Mouse (Mus musculus): ENCODE data around the gene Hdgfl3. TPM values are rescaled to one million over a fixed set of nuclear protein-coding genes. Genes with fewer than 3 reads are reported as not detected.

The Hdgfl3 gene
- 54.1 and 62.0 TPM in 2 replicates for polyA plus RNA-seq (2016; fragmentation: Nextera tagmentation; extraction: Ambion mirVana)

DNA sequence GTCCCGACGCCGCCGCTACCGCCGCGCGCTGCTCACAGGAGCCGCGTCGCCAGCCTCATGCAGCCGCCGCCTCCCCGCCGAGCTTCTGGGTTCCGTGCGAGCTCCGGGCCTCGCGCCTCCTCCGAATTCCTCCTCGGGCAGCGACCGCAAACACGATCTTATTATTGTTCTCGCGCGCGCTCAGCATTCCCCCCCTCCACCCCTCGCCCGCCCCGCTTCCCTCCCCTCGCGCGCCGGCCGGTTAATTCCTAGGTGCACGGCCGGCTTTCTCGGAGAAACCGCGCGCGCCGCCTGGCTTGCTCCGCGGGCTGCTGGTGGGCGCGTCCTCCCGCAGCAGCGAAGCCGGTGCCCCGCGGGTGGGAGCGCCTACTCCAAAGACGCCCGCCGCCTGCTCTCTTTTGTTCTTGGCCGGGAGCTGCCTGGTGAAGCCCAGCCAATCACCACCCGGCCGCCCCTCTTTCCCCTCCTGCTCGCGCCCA, at the start of gene Hdgfl3:
TSS of gene Hdgfl3 (minus strand) at position 207 of the 479 bp plus-strand sequence.
- H3K27me3 ChIP-seq, result no peaks in the 10 kb centered on the region
- peak within 1 kb of the TSS; percentile 97 for H3K4me3 ChIP-seq
- no peaks in the 10 kb centered on the region for H3K36me3 ChIP-seq
- under 1% methylated on average over 57 of the region's 63 CpGs for WGBS
- peak within 1 kb of the TSS; percentile 95 for H3K9ac ChIP-seq (replicated peaks)
- H3K4me2 ChIP-seq (replicated peaks), result peak within 1 kb of the TSS; percentile 77
- H3K9me3 ChIP-seq, result no peaks in the 10 kb centered on the region
- ATAC-seq (ENCODE audit: low FRiP score, low read depth), result peak; percentile 90
- peaks cover 27% of the 10 kb centered on the region for H3K4me1 ChIP-seq
- peak within 1 kb of the TSS; percentile 98 for H3K27ac ChIP-seq (replicated peaks)

DNA sequence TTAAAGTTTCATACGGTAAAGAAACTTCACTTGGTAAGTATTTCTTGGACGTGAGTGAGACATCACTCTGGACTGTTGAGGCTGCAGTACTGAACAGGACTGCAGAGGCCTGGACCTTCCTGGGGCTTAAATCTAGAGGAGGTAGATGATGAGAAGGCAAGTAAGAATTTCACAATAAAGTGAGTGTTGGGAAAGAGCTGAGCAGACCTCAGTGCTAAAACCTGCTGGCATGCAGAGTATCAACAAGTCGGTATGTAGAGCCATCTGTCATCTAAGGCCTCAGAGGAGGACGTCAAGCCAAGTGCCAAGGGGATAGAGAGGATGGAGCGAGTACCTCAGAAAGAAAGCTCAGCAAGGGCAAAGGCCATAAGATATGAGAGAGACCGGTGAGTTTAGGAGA, 49.4 kb upstream of the Hdgfl3 start:
- H3K36me3 ChIP-seq, result no peaks in the 10 kb centered on the region
- no peak overlapping the region for H3K9ac ChIP-seq (replicated peaks)
- peaks cover 7% of the 10 kb centered on the region for H3K27me3 ChIP-seq
- no peak overlapping the region for H3K4me3 ChIP-seq
- H3K4me1 ChIP-seq, result no peaks in the 10 kb centered on the region
- no peaks in the 10 kb centered on the region for H3K9me3 ChIP-seq
- H3K27ac ChIP-seq (replicated peaks), result no peak overlapping the region
- H3K4me2 ChIP-seq (replicated peaks), result no peak overlapping the region
- WGBS, result 80% methylated on average over 6 of the region's 6 CpGs
- no peak for ATAC-seq (ENCODE audit: low FRiP score, low read depth)

DNA sequence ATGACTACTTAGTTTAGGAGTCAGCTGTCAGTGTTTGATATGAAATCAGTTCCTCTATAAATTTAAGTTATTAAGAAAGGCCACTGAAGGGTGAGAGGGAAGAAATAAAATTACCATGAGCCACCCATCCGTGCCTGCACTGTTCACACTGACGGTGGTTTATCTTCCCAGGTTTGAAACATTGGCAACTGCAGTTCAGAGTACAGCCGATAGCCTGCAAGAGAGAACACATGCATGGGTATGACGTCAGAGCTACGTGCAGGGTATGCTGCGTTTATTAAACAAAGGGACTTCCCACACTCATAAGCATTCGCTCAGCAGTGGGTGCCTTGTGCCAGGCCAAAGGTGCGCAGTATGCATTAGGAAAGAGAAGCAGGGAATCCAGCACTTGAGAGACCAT, 44.0 kb upstream of the Hdgfl3 start:
- Histone ChIP-seq H3K4me1 (no peaks in the 10 kb centered on the region), H3K36me3 (no peaks in the 10 kb centered on the region), H3K27ac (replicated peaks) (no peak overlapping the region), H3K4me2 (replicated peaks) (no peak overlapping the region), H3K27me3 (peaks cover 5% of the 10 kb centered on the region; the same call in 1 of the 2 replicates), H3K9ac (replicated peaks) (no peak overlapping the region), H3K4me3 (no peak overlapping the region), H3K9me3 (no peaks in the 10 kb centered on the region)
- 82% methylated on average over 8 of the region's 8 CpGs for WGBS
- no peak for ATAC-seq (ENCODE audit: low FRiP score, low read depth)

DNA sequence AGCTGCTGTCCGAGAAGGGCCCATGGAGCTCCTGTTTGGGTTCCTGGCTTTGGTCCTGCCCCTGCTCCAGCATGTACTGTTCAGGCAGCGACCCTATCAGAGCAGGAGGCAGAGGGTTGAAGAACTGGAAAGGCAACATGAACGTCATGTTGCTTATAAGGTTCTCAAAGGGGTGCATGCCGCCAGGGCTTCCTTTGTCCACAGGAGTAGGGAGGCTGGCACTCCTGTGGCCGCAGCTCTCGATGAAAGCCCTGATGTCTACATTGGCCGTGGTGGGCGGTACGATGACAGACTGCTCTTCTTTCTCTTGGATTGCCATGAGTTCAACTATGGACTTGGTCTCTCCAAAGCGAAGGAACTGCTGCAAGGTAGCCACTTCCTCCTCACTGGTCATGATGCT, 40.3 kb upstream of the Hdgfl3 start:
- peaks cover 8% of the 10 kb centered on the region; the same call in 1 of the 2 replicates for H3K27me3 ChIP-seq
- H3K27ac ChIP-seq (replicated peaks), result no peak overlapping the region
- no peaks in the 10 kb centered on the region for H3K9me3 ChIP-seq
- no peak overlapping the region for H3K9ac ChIP-seq (replicated peaks)
- H3K4me1 ChIP-seq, result no peaks in the 10 kb centered on the region
- no peaks in the 10 kb centered on the region for H3K36me3 ChIP-seq
- 92% methylated on average over 10 of the region's 10 CpGs for WGBS
- no peak overlapping the region for H3K4me3 ChIP-seq
- ATAC-seq (ENCODE audit: low FRiP score, low read depth), result no peak
- no peak overlapping the region for H3K4me2 ChIP-seq (replicated peaks)

DNA sequence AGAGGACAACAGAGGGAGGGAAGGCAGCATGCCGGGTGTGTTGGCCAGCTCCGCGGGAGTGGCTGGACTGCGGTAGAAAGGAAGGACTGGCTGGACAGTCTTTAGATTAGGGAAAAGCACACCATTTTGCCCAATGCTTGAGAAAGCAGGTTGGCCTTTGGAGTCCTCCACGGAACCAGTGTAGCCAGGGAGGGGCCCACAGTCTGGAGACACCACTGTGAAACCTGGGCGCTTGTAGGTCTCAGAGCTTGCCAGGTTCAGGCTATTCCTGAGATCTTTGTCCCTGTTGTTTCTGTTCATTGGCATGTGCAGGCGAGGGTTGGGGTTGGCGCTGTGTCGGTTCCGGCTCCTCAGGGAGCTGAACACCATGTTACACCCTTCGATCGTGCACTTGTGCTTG, 39.7 kb upstream of the Hdgfl3 start:
- no peaks in the 10 kb centered on the region for H3K4me1 ChIP-seq
- H3K9ac ChIP-seq (replicated peaks), result no peak overlapping the region
- H3K27ac ChIP-seq (replicated peaks), result no peak overlapping the region
- ATAC-seq (ENCODE audit: low FRiP score, low read depth), result no peak
- H3K36me3 ChIP-seq, result no peaks in the 10 kb centered on the region
- no peaks in the 10 kb centered on the region for H3K9me3 ChIP-seq
- WGBS, result 92% methylated on average over 12 of the region's 12 CpGs
- H3K4me3 ChIP-seq, result no peak overlapping the region
- H3K27me3 ChIP-seq, result peaks cover 8% of the 10 kb centered on the region; the same call in 1 of the 2 replicates
- H3K4me2 ChIP-seq (replicated peaks), result no peak overlapping the region

DNA sequence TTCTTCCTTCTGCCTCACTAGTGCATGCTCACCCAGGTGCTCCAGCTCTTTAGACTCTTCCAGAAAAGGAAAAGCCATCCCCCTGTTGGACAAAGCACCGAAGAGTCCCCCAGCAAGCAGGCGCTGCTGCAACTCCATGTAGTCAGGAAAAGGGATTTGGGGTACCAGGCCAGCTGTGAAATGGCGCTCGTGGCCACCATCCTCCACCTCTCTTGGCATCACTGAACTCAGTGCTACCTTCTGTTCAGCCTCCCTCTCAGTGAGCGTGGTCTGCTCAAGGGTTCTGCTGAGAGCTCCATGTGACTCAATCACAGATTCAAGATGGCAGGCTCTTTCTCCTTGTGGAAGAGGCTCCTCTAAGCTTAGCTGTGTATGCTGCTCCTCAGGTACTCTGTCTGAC, 39.1 kb upstream of the Hdgfl3 start:
- Histone ChIP-seq H3K9me3 (no peaks in the 10 kb centered on the region), H3K27ac (replicated peaks) (no peak overlapping the region), H3K36me3 (no peaks in the 10 kb centered on the region), H3K4me2 (replicated peaks) (no peak overlapping the region), H3K4me1 (no peaks in the 10 kb centered on the region), H3K9ac (replicated peaks) (no peak overlapping the region), H3K27me3 (peaks cover 8% of the 10 kb centered on the region; the same call in 1 of the 2 replicates), H3K4me3 (no peak overlapping the region)
- 89% methylated on average over 5 of the region's 5 CpGs for WGBS
- ATAC-seq (ENCODE audit: low FRiP score, low read depth), result no peak

- no peaks in the 10 kb centered on the region for H3K36me3 ChIP-seq
- H3K4me2 ChIP-seq (replicated peaks), result no peak overlapping the region
- H3K9ac ChIP-seq (replicated peaks), result no peak overlapping the region
- H3K27me3 ChIP-seq, result peaks cover 5% of the 10 kb centered on the region; the same call in 1 of the 2 replicates
- ATAC-seq (ENCODE audit: low FRiP score, low read depth), result no peak
- H3K4me1 ChIP-seq, result no peaks in the 10 kb centered on the region
- 81% methylated on average over 6 of the region's 6 CpGs for WGBS
- H3K4me3 ChIP-seq, result no peak overlapping the region
- no peaks in the 10 kb centered on the region for H3K9me3 ChIP-seq
- no peak overlapping the region for H3K27ac ChIP-seq (replicated peaks)
Observed at GRCm38 (mm10) chr7:81968975-81969374, 34.7 kb upstream of the Hdgfl3 start.

DNA sequence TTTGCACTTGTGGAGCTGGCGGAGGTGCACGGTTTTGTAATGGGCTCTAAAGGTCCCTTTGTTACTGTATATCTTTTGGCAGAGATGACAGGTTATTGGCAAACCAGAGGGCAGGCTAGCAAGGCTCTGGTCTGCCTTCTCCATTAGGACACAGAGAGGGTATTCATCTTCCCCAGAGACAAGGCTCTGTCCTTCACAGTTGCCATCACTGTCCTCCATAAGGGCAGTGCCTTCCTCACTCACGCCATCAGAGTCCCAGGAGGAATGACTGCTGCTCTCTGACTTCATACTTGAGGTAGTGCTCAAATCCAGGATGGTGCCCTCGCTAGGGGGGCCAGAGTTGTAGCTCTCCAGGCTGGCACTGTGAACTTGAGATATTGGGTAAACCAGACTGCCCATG, 34.2 kb upstream of the Hdgfl3 start:
- H3K4me3 ChIP-seq, result no peak overlapping the region

DNA sequence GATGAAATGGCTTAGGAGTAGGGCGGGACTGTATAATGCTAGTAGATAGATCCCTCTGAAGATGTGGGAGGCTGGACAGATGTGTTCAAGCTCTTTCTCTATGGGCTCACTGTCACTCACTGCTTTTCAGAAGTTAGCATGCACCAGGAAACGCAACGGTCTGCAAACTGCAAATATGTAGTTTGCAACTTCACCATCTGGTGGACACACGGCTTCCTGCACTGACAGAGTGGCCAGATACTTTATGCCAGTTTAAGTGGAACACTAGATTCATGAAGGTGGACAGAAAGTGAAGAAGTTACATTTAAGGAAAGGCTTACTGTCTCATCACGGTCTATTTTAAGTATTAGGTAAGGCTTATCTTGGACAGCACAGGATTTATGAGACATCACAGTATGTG, 31.9 kb upstream of the Hdgfl3 start:
- Histone ChIP-seq H3K36me3 (no peaks in the 10 kb centered on the region), H3K4me2 (replicated peaks) (no peak overlapping the region), H3K9ac (replicated peaks) (no peak overlapping the region), H3K9me3 (no peaks in the 10 kb centered on the region), H3K4me1 (no peaks in the 10 kb centered on the region), H3K27ac (replicated peaks) (no peak overlapping the region), H3K27me3 (no peaks in the 10 kb centered on the region), H3K4me3 (no peak overlapping the region)
- WGBS, result 78% methylated on average over 5 of the region's 5 CpGs
- ATAC-seq (ENCODE audit: low FRiP score, low read depth), result no peak

More for the DNA sequence above, 34.2 kb upstream of the Hdgfl3 start:
- ATAC-seq (ENCODE audit: low FRiP score, low read depth), result no peak
- Histone ChIP-seq H3K27me3 (peaks cover 4% of the 10 kb centered on the region; the same call in 1 of the 2 replicates), H3K9me3 (no peaks in the 10 kb centered on the region), H3K9ac (replicated peaks) (no peak overlapping the region), H3K36me3 (no peaks in the 10 kb centered on the region), H3K27ac (replicated peaks) (no peak overlapping the region), H3K4me2 (replicated peaks) (no peak overlapping the region), H3K4me1 (no peaks in the 10 kb centered on the region)
- WGBS, result 86% methylated on average over 4 of the region's 4 CpGs

- ATAC-seq (ENCODE audit: low FRiP score, low read depth), result no peak
- no peak overlapping the region for H3K27ac ChIP-seq (replicated peaks)
- no peaks in the 10 kb centered on the region for H3K9me3 ChIP-seq
- no peak overlapping the region for H3K9ac ChIP-seq (replicated peaks)
- no peaks in the 10 kb centered on the region for H3K4me1 ChIP-seq
- no peak overlapping the region for H3K4me2 ChIP-seq (replicated peaks)
- no peak overlapping the region for H3K4me3 ChIP-seq
- 0 out of 2 replicates have a peak, but pooled peaks cover 5% of the 10 kb centered on the region for H3K27me3 ChIP-seq
- no peaks in the 10 kb centered on the region for H3K36me3 ChIP-seq
- whole genome bisulfite sequencing, result 12% methylated on average over 3 of the region's 3 CpGs
Observed at GRCm38 (mm10) chr7:81959704-81960103, 25.4 kb upstream of the Hdgfl3 start.

DNA sequence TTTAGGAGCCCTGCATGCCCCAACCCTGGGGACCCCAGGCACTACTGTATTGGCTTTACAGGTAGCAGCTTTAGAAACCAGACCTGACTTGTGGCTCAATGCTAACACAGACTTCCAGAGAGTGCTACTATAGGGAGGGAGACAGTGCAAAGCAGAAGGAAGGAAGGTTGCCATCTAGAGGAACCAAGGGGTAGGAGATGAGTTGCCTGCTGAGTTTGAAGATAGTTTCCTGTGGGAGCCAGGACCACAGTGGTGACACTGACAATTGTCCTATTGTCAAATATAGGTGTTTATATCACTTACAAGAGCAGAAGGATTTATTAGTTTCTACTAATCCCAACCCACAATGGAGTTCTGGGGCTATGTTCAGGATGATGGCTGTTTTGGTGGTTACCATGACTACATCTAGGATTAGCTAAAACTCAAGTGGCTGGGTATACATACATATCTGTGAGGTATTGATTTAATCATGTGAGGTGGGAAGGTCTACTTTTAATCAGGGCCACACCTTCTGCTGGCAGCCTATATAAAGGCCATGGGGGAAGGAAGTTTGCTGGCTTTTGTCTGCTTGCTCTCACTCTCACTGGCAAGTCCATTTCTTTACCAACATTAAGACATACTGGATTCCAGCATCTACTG, 20.1 kb upstream of the Hdgfl3 start:
- Histone ChIP-seq H3K4me3 (no peak overlapping the region), H3K36me3 (no peaks in the 10 kb centered on the region), H3K9me3 (no peaks in the 10 kb centered on the region), H3K27me3 (0 out of 2 replicates have a peak, but pooled peaks cover 5% of the 10 kb centered on the region), H3K4me1 (no peaks in the 10 kb centered on the region), H3K27ac (replicated peaks) (no peak overlapping the region), H3K9ac (replicated peaks) (no peak overlapping the region), H3K4me2 (replicated peaks) (no peak overlapping the region)
- no peak for ATAC-seq (ENCODE audit: low FRiP score, low read depth)

GRCm38 (mm10) chr7:81950499-81950898, 16.2 kb upstream of the Hdgfl3 start:
- no peaks in the 10 kb centered on the region for H3K36me3 ChIP-seq
- WGBS, result 85% methylated on average over 2 of the region's 2 CpGs
- ATAC-seq (ENCODE audit: low FRiP score, low read depth), result no peak

GRCm38 (mm10) chr7:81945398-81945797, 11.1 kb upstream of the Hdgfl3 start:
- Histone ChIP-seq H3K9me3 (no peaks in the 10 kb centered on the region), H3K4me2 (replicated peaks) (no peak overlapping the region), H3K27me3 (no peaks in the 10 kb centered on the region), H3K36me3 (no peaks in the 10 kb centered on the region), H3K4me3 (no peak overlapping the region), H3K9ac (replicated peaks) (no peak overlapping the region), H3K4me1 (no peaks in the 10 kb centered on the region), H3K27ac (replicated peaks) (no peak overlapping the region)
- ATAC-seq (ENCODE audit: low FRiP score, low read depth), result no peak
- 17% methylated on average over 4 of the region's 4 CpGs for WGBS

More at GRCm38 (mm10) chr7:81950499-81950898, 16.2 kb upstream of the Hdgfl3 start:
- Histone ChIP-seq H3K4me1 (no peaks in the 10 kb centered on the region), H3K4me2 (replicated peaks) (no peak overlapping the region), H3K9ac (replicated peaks) (no peak overlapping the region), H3K27me3 (no peaks in the 10 kb centered on the region), H3K27ac (replicated peaks) (no peak overlapping the region), H3K4me3 (no peak overlapping the region), H3K9me3 (no peaks in the 10 kb centered on the region)
